Mouse (Mus musculus): Measurements from ENCODE around the gene Mylk4. TPM values are rescaled to one million over a fixed set of nuclear protein-coding genes. Genes with fewer than 3 reads are reported as not detected.
A peak's percentile ranks its signal among the peaks of the same experiment; 100 is the strongest.

The Mylk4 gene
- total RNA-seq (2021): 1 to 10 TPM; 3.1 to 4.9 TPM
- long read RNA-seq, experiment 1: 0 reads
- long read RNA-seq, experiment 2: 0 reads

DNA sequence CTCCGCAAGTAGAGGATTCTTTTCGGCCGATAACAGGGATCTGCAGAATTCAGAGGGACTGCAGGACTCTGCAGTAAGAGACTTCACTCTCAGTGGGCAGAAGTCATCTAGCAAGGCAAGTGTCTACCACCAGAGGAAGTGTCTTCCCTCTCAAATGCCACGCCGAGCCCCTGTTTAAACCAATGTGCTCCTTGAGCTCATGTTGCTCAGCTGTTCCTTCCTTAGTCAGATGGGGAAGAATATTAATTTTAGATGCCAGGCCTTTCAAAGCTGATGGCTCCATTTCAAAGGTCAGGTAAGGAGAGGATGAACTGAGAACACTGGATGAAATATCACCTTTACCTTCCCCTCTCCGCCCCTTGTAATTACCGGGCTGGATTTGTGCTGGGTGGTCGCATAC lies at the start of gene Mylk4:
Gene Mylk4, minus strand, starts transcription at position 139 of the 400 bp plus-strand sequence.
- DNase-seq (ENCODE audit: low spot score in 2 of 2): no peak

DNA sequence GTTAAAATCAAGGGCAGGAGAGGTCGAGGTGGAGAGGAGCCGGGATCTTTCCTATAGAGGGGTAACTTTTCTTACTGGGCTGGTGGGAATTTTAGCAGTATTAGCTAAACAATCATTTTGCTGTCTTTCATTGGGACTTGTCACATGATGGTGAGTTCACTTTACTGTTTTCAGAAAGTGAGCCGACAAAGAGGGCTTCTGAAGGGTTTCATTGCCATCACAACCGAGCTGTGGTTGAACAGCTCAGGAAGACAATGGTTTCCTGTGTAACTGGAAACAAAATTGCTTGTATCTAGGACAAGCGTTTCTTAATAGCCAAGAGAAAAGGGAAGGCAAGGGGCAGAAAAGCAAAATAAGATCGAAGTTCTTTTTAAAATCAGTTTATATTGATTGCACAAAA lies 49.5 kb upstream of the Mylk4 start:
- DNase-seq (ENCODE audit: low spot score in 2 of 2): no peak

DNA sequence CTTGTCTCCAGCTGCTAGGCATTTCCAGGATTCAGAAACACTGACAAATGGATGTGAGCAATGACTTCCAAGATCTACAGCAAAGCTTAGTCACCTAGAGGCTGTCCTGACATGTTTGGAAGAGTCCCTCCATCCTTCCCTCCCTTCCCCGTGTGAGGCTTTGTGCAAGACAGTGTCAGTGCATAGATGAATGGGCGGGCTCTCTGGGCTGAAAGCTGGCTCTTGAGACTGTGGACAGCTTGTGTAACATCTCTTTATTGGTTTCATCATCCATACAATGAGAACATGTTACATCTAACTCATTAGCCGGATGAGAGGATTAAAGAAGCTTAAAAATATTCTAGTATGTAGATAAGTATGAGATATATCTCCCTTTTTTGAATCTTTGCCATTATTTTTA lies 49.0 kb upstream of the Mylk4 start:
- no peak for DNase-seq (ENCODE audit: low spot score in 2 of 2)

DNA sequence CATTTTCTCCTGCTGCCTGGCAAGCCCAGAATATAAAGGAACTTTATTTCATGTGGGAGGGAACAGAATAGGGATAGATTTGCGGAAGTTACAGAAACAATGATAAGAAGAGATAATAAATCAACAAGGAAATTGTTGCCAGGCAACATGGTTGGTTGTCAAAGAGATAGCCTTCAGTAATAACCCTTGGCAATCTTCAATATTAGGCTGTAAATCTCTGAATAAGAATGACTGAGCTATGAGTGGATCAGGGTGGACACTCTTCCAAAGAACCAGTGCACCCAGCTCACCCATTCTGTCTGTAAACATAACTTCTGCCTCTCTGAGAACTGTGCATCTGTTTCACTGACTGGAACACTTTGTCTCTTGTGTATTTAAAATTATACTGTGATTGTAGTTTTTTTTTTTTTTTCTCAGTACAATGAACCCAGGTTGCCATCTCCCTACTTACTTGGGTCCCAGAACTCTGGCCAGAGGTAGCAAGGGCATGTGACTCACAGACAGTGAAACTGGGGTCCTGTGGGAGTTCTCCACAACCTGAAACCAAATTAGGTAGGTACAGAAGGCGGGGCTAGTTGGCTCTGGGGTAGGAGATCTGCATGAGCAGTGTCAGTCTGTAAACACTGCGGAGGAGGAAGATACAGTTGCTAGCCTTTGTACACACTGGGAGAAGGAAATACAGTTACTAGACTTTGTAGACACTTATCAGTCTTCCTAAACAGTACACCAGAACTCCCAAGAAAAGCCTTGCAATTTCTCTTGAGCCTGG lies 47.9 kb upstream of the Mylk4 start:
- DNase-seq (ENCODE audit: low spot score in 2 of 2): no peak

DNA sequence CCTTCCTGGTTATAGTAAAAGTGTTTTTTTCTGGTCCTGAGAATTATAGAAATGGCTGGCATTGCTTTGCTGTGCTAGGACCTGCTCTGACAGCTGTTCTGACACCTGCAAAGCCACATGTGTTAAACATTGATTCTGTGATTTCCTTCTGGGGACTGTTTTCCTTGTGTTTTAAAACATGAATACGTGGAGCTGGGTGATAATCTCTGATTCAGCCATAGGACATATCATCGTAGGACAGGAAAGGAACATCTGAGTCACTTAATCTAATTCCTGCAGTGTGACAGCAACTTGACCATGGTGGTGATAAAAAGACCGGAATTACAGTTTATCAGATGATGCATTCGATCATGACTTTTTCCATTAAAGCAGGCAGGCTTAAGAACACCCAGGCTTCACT lies 45.1 kb upstream of the Mylk4 start:
- no peak for DNase-seq (ENCODE audit: low spot score in 2 of 2)

DNA sequence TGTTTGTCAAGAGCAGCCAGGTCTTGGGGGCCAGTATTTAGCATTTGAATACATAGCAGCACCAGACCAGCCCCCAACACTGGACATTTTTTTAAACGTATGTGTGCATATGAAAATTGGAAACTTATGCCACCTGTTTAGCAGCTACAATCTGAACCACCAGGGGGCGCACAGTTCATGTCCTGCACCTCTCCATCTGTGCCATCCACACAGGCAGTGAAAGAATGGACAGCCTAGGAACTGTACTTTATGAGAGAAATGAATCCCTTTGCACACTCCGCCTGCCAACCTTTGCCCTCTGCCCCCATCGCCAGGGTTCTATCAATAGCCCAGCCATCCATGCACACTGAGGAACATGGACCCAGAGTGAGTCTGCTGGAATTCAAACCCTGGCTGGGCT lies 44.2 kb upstream of the Mylk4 start:
- peak; percentile 27 to 56 for DNase-seq (ENCODE audit: low spot score in 2 of 2)

DNA sequence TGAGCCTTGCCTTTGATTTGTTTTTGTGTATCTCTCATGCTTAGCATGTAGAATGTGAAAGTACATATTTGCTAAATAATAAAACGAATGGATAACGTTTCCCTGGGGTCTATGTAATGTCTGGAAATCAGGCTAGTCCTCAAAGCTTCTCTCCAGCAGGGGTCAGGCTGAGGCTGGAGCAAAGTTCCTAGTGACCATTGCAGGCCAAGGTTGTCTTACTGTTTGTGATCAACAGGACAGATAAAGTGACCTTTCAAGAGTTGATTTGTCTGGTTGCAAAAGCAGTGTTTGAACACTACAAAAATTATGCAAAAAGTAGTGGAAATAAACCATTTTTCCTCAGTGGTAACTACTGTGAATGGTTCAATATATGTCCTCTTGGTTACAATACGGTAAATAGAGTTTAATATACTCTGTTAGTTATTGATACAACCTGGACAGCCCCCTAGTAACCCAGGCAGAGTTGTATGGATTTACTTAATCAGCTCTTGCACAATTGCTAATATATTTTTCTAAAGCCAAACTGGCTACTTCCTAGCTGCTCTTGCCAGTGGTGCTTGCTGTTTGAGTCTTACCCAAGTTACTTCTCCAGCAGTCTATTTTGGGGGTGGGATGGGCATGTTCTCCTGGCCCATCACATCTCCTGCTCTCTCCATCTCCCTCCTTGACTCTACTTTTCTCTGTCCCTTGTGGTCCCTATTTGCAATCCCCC lies 43.5 kb upstream of the Mylk4 start:
- no peak for DNase-seq (ENCODE audit: low spot score in 2 of 2)

DNA sequence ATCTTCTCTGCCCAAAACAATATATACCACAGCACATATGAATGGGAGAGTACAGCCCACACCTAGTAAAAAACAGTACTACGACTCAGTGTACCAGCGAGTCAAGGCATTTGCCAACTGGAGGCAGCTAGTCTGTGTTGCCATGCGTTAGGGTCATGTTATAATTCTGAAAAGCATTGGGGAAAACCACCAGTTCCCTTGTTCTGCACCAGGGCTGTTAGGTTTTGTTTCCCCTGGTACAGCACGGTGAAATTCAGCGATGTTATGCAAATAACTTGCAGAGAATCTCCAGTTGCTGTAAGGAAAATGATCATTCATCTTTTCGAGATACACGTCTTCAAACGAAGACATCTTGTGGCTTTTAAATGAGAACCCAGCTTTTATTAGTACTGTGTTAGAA lies 41.8 kb upstream of the Mylk4 start:
- DNase-seq (ENCODE audit: low spot score in 2 of 2): no peak

DNA sequence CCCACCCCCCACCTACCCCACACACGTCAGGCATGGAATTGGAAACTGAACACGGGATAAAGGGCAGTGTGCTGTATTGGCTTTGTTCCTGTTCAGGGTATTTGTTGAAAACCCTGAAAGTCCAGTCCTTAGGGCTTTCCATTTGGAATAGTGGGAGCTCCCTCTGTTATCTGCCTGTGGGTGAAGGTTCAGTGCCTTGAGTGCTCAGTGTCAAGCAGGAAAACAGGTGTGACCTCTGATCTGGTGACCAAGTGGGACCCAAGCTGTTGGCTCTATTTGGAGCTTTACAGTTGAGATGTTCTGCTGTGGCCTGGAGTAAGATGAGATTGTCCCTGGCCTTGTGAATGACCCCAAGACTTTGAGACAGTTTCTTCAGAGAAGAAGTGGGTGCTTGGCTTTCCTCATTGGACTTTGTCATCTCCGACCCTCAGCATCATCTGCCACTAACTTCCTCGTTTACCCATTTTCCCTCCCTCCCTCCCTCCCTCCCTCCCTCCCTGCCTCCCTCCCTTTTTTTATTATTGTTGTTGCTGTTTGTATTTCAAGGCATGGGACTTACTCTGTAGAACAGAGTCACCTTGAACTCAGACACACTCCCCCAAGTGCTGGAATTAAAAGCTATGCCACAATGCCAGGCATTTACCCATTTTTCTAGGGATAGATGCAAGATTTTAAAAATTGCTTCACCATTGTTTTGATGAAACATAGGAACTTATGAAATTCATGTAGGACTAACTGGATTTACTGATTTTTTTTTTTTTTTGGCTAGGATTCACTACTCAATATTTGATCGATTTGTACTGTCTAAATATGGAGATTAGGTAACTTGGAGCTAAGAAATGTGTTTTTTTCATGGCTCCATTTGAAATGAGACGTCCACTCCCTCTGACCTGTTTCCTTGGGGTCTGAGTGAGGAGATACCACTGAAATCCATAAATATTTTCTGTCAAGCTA lies 40.9 kb upstream of the Mylk4 start:
- DNase-seq (ENCODE audit: low spot score in 2 of 2): no peak

DNA sequence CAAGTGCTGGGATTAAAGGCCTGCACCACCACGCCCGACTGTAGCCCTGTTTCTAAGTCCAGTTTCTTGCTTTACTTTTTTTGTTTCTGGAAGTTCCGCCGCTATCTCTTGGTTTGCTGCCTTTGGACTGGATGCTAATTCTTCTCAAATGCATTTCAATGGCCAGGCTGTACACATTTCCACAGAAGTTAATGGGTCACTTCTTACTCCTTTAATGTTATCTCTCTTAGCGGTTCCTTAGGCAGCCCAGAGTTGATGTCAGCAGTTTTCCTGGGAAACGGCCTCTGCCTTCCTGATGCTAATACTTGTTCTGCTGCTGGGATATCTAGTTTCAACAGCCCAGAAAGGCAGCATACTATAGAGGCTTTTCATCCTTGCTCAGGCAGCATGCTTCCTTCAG lies 39.4 kb upstream of the Mylk4 start:
- DNase-seq (ENCODE audit: low spot score in 2 of 2): no peak

DNA sequence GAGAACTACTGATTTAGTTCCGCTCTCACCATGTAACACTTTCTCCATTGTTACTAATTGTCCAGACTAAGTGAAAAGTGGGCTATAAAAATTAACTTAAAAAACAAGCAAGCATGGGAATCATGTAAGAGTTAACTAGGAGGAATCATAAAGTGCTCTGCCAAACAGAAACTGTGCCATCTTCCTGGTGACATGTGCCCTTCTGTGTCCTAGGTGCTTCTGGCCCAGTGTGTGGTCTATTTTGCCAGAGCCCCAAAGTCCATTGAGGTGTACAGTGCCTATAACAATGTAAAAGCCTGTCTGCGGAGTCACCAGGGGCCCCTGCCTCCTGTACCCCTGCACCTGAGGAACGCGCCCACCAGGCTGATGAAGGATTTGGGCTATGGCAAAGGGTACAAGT lies 37.9 kb upstream of the Mylk4 start:
- DNase-seq (ENCODE audit: low spot score in 2 of 2): no peak

DNA sequence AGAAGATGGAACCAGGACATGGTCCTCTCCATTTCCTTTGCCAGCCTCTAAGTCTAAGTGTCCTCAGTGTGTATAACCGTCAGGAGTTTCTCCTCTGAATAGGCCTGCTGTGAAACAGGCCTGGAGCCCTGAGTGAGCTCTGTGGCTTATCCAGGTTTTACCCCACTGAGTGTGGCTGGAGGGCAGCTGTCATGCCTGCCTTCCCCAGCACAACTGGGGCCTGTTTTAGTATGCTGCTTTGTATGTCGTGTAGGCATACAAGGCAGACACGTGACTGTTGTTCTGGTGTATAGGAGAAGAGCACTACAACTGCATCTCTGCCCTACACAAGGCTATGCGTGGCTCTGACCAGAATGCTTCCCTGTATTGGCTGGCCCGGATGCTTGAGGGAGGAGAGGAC lies 36.2 kb upstream of the Mylk4 start:
- no peak for DNase-seq (ENCODE audit: low spot score in 2 of 2)

DNA sequence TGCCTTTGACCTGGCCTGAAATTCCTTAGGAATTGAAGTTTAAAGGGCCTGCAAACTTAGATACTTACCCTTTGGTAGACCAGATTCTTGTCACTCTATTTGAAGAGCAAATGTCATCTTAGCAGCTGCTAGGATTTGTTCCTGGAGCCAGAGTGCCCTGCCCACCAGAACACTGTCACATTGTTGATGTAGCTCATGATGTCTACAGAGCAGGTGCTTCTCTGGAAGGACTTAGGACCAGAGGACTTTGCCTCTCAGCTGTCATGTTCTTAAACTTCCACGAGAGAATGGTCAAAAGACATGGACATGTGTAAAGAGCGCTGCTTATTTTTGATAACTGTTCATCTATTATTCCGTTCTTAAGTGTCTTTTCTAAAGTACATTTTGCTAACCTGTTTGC lies 35.5 kb upstream of the Mylk4 start:
- DNase-seq (ENCODE audit: low spot score in 2 of 2): no peak

DNA sequence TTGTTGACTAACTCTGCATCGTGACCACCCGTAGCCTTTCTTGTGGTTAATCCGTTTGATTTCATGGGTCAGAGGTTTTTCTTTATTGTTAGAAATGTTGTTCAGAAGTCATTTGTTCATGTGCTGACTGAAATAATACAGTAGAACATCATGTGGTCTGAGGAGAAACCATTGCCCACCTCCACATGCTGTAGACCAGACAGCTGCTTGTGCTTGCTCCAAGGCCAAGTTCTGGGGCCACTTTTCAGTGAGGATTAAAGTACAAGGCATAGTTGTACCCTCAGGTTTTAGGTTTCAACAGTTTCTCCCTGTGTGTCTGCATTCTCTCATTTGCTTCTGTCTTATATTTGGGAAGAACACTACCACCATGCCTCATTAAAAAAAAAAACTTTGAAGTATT lies 23.9 kb upstream of the Mylk4 start:
- no peak for DNase-seq (ENCODE audit: low spot score in 2 of 2)

DNA sequence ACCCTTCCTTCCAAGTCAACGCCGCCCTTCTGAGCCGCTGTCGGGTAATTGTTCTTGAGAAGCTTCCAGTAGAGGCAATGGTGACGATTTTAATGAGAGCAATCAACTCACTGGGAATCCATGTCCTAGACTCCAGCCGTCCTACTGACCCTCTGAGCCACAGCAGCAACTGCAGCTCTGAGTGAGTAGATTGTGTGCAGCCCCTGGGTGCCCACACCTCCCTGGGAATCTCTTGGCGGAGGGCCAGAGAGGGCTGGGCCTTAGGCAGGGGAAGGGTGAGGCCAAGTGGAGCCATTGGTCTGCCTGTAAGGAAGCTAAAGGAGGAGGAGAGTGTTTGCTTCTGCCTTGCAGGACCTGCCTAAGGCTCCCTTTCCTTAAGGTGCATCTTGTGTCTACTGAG lies 23.1 kb upstream of the Mylk4 start:
- no peak for DNase-seq (ENCODE audit: low spot score in 2 of 2)

DNA sequence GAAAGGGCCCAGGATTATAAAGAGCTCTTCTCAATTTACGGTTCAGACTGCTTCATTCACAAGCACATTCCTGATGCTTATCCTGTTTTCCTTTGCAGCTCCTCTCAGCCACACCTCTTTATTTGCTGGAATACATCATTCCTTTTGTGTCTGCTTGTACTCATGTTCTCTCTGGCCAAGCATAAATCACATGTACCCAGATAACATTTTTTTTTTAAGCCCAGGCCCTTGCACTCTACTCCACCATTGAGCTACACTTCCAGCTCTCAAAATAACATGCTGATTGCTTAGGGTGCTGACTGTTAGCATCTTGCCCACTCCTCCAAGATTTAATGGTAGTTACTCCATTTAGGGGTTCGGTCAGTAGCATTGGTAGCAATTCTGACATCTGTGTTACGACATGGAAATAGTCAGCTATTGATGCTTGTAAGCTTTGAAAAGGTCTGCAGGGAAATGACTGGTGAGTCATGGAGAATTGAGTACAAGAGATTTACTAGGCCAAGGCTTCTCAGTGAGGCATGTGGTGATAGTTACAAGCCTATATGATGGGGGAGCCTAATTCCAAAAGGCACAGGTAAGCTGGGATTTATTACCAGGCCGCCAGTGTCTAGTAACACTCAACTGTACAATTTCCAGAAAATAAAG lies 20.1 kb upstream of the Mylk4 start:
- no peak for DNase-seq (ENCODE audit: low spot score in 2 of 2)

DNA sequence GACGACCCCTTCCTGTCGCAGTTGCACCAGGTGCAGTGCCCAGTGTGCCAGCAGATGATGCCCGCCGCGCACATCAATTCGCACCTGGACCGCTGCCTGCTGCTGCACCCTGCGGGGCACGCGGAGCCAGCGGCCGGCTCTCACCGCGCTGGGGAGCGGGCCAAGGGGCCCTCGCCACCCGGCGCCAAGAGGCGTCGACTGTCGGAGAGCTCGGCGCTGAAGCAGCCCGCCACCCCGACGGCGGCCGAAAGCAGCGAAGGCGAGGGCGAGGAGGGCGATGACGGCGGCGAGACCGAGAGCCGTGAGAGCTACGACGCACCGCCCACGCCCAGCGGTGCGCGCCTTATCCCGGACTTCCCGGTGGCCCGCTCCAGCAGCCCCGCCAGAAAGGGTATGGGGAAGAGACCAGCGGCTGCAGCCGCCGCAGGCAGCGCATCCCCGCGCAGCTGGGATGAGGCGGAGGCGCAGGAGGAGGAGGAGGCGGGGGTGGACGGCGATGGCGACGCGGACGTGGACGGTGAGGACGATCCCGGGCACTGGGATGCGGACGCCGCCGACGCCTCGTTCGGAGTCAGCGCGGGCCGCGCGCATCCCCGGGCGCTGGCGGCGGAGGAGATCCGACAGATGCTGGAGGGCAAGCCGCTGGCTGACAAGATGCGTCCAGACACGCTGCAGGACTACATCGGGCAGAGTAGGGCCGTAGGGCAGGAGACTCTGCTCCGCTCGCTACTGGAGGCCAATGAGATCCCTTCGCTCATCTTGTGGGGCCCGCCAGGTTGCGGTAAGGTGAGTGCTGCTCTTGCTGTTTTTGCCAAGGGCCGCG lies 18.7 kb upstream of the Mylk4 start, which contains the start of gene D930007J09Rik:
Gene D930007J09Rik, minus strand, starts transcription at position 591 of the 823 bp plus-strand sequence.
- peak; percentile 21 to 22 for DNase-seq (ENCODE audit: low spot score in 2 of 2)

DNA sequence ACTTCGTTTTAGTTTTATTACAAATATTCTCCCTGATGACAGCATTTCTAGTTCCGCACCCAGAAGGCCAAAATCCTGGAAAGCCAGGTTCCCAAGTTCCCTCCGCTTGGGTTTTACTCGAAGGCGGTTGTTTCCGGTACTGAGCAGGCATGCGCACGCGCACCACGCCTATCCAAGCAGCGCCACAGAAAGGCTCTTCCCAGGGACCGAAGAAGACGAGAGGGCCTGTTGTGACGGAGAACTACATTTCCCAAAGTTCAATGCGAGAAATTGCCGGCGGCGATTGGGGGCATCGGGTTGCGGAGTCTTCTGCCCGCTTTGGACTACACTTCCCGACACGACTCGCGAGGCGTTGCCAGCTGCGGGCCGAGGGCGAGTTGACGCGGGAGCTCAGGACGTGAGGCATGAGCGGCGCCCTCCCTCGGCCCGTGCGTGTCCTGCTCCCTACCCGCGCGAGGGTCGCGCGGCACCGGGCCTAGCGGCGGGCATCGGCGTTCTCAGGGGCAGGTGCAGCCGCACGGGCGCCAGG lies 18.0 kb upstream of the Mylk4 start, which contains the start of gene Wrnip1:
Gene Wrnip1, plus strand, starts transcription at position 346 of the 529 bp plus-strand sequence.
- DNase-seq (ENCODE audit: low spot score in 2 of 2): peak; percentile 83 to 89

DNA sequence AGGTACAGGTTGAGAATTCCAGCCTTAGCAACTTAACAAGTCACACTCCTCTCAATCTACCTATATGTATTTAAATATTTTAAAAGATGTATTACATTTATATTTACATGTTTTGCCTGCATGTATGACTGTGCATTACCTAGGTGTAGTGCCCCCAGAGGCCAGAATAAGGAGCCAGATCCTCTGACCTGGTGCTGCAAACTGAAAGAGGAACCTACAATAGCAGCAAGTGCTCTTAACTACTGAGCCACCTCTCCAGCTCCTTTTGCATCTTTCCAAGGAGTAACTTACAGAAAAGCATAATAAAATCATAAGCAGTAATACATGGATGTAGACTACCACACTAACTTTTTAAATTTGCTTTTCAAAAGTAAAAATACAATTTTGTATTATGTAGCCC lies 17.1 kb upstream of the Mylk4 start:
- DNase-seq (ENCODE audit: low spot score in 2 of 2): no peak

DNA sequence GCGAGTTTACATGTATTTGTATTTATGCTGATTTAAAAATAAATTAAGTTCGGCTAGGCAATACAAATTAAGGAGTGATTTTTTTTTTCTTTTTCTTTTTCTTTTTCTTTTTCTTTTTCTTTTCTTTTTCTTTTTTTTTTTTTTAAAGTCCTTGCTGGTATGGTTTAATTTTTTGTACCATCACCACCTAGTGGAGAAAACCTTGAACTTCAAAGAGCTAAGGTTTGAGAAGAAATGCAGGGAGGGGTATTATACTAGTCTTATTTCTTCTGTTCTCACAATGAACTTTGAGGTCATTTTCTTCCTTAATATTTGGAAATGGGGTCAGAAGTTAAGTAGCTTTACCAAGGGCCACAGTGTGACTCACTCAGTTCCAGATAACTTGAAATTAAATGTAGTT lies 15.4 kb upstream of the Mylk4 start:
- DNase-seq (ENCODE audit: low spot score in 2 of 2): no peak
